Mouse (Mus musculus): ENCODE results near the gene Mrpl24. TPM values are rescaled to one million over a fixed set of nuclear protein-coding genes. Genes with fewer than 3 reads are reported as not detected.

Gene Mrpl24
- total RNA-seq, 2 experiments from 2014 or later, result 50.3 to 55.4 TPM

DNA sequence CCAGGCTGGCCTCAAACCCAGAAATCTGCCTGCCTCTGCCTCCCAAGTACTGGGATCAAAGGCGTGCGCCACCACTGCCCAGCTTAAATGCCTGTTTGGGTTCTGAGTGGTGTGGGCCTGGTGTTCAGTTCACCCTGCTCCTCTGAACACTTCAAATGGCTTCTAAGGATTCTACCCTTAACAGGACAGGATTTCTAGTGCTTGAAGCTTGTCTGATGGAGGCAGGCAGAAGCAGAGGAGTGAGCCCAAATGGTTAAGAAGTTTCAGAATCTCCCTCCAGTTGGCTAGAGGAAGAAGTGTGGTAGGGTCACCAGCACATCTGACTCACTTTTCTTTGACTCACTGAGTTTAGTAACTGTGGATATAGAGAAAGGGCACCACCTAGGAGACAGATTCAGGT lies 9.9 kb upstream of the Mrpl24 start:
- DNase-seq (ENCODE audit: low spot score in 2 of 2), result no peak

DNA sequence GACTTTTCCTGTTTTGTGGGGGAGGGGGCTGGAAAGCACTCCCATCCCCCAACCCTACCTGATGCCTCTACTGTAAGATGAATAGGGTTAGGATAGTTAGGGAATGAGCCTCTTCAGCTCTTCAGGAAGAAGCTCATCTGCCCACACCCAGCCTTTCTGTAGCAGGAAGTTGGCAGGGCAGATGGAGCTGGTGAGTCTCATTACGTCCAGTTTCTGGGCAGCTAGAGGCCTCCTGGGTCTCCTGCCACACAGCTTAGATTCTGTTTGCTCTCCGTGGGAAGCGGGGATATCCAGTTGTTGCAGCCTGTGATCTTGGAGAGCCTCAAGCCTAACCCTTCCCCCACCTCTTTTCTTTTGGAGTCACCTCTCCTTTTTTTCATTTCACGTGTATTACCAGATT lies 9.4 kb upstream of the Mrpl24 start:
- DNase-seq (ENCODE audit: low spot score in 2 of 2), result no peak

DNA sequence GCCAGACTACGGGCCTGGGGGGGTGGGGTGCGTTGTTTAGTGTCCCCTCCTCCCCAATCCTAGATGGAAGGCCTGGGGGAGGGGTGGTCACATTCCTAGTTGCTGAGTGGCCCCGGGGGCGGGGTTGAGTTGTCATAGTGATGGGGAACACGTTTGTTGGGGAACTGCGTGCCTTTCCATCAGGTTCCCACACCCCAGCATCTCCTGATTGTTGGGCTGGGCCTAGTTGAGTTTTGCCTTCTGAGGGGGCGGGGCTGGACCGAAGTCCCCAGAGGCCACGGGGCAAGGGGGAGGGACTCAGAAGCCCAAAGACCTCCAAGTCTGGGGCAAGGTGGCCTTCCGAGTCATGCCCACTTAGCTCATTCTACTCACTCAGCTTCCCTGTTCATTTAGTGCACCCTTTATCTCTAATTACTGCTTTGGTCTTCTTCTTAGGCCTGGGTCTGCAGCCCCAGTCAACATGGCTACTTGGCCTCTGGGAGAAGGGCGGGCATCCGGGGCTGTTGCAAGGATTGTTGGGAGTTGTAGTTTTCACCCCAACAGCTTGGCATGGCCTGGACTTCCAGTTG lies 8.6 kb upstream of the Mrpl24 start:
- DNase-seq (ENCODE audit: low spot score in 2 of 2), result peak; percentile 47 to 62

DNA sequence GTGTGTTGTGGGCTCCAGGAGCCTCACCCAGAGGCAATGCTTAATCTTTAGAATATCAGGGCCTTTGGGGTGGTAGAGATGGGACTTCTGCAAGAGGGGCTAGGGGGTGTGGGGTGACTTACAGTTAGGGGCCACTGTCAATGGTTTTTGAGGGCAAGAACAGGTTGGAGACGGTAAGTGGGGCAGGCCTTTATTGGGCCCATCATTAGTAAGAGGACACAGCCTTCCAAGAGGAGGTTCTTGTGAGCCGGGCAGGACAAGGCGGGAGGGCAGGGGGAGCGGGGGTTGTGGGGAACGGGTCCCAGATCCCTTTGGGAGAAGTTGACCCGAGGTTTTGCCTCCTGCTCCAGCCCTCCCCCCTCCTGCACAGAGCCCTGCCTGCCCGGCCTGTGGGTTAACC lies 5.8 kb upstream of the Mrpl24 start:
- no peak for DNase-seq (ENCODE audit: low spot score in 2 of 2)

GRCm38 (mm10) chr3:87913891-87914290 lies 5.4 kb upstream of the Mrpl24 start:
- no peak for DNase-seq (ENCODE audit: low spot score in 2 of 2)

DNA sequence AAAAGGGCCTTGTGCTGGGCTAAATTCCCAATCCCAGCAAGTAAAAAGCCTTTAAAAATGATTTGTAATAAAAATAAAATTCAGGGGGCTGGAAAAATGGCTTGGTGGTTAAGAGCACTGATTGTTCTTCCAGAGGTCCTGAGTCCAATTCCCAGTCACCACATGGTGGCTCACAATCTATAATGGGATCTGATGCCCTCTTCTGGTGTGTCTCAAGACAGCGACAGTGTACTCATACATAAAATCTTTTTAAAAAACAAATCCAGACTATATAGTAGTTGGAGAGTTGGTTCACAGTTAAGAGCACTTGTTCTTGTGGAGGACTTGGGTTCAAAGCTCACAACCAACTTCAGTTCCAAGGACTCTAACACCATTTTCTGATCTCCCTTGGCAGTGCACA lies 2.3 kb upstream of the Mrpl24 start:
- no peak for DNase-seq (ENCODE audit: low spot score in 2 of 2)

GRCm38 (mm10) chr3:87918551-87918950 lies 755 bp upstream of the Mrpl24 start:
- no peak for DNase-seq (ENCODE audit: low spot score in 2 of 2)

DNA sequence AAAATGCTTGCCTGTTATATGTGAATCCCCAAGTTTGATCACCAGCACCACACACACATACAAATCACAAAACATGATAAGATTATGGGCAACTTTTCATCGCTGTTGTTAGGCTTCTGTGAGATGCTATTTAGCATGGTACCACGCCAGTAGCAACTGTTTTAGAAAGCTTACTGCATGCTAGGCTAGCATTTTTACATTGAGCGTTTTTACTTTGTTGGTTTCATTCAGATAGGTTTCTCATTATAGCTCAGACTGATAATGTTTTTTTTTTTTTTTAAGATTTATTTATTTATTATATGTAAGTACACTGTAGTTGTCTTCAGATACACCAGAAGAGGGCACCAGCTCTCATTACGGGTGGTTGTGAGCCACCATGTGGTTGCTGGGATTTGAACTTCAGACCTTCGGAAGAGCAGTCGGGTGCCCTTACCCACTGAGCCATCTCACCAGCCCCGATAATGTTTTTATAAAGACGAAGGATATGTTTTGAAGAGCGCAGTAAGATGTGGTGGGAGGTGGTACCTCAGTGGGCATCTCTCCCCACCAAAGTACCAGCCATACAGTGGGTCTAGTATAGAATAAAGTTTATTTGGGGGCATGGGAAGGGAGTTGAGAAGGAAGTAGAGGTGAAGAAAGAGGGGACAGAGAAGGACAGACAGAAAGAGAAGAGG lies 1.1 kb downstream of the Mrpl24 start:
- DNase-seq (ENCODE audit: low spot score in 2 of 2), result no peak

- no peak for DNase-seq (ENCODE audit: low spot score in 2 of 2)
Observed at GRCm38 (mm10) chr3:87924996-87925395, 5.7 kb downstream of the Mrpl24 start.

DNA sequence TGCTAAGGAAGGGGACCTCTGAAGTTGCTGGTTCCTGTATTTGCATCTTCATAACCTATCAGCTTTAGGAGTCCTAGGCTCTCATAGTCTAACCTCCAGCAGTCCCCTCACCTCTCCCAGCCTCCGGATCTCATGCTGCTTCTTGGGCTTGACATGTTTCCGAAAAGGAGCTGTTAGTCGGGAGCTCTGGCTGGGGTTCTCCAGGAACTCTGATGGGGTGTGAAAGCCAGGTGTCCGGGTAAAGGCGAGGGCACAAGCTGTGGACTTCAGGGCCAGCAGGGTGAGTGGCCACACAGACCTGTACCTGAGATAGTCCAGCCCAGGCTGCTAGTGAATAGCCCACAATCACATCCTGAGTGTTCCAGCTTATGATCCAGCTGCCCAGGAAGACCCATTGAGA lies 8.1 kb downstream of the Mrpl24 start:
- no peak for DNase-seq (ENCODE audit: low spot score in 2 of 2)

DNA sequence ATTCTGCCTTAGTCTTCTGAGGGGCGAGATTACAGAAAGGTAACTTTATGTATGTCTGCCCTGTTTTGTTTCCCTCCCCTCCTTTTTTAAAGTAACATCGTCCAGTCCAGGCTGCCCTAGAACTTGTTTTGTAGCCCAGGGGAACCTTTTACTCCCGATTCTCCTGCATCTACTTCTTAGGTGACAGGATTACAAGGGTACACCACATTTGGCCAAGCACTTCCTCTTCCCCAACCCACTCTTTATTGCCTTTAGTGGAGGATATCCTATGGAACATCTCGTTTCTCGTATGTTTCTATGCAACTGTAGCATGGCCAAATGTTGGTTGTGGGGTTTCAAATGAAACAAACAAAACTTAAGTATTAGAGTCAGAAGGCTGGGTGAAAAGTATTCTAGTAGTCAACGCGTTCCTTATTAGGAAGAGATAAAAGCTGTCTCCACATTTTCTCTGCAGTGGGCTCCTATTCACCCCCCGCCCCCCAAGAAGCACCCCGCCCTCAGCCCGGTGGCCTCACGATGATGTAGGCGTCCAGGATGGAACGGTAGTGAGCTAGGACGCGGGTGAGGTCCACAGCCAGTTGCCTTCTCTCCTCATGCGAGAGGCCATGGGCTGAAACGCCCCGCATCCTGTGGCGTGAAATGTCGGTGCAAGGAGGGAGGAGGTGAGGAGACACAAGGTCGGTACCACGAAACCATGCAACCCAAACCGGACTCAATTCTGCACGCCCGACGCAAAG lies 10.2 kb downstream of the Mrpl24 start:
- DNase-seq (ENCODE audit: low spot score in 2 of 2), result no peak

- DNase-seq (ENCODE audit: low spot score in 2 of 2), result peak; percentile 97 to 99
Observed at GRCm38 (mm10) chr3:87930078-87930795, 10.9 kb downstream of the Mrpl24 start, which contains the start of the genes Isg20l2 and Rrnad1. Gene Isg20l2, plus strand, starts transcription at chr3:87930314. Gene Rrnad1, minus strand, starts transcription at chr3:87930717.

DNA sequence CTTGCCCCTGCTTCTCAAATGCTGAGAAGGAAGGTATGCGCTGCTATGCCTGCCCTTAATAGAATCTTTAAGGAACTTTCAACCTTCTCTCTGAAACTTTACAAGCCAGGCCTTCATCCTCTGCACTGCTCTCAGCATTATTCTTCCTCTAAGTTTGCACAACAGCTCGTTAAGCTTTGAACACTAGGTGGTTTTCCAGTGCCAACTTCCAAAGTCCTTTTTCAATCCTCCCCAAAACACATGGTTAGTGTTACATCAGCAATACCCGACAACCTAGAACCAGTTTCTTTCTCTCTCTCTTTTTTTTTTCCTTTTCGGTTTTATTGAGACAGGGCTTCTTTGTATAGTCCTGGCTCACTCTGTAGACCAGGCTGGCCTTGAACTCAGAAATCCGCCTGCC lies 14.7 kb downstream of the Mrpl24 start:
- no peak for DNase-seq (ENCODE audit: low spot score in 2 of 2)

GRCm38 (mm10) chr3:87934501-87934900 lies 15.2 kb downstream of the Mrpl24 start:
- no peak for DNase-seq (ENCODE audit: low spot score in 2 of 2)

DNA sequence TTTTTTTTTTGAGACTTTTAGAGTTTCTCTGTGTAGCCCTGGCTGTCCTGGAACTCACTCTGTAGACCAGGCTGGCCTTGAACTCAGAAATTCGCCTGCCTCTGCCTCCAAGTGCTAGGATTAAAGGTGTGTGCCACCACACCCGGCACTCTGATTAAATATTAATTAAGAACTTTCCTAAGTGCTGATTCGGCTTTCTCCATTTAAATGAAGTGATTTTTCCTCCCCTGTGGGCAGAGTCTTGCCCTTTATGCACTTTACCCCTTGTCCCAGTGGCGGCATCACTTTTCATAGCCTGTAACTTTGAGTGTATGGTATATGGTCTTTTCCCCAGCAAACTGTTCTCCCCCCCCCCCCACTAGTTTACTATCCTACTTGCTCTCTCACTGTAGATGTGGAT lies 15.9 kb downstream of the Mrpl24 start:
- no peak for DNase-seq (ENCODE audit: low spot score in 2 of 2)

- peak; percentile 77 to 83 for DNase-seq (ENCODE audit: low spot score in 2 of 2)
Observed at GRCm38 (mm10) chr3:87935776-87936175, 16.5 kb downstream of the Mrpl24 start.

DNA sequence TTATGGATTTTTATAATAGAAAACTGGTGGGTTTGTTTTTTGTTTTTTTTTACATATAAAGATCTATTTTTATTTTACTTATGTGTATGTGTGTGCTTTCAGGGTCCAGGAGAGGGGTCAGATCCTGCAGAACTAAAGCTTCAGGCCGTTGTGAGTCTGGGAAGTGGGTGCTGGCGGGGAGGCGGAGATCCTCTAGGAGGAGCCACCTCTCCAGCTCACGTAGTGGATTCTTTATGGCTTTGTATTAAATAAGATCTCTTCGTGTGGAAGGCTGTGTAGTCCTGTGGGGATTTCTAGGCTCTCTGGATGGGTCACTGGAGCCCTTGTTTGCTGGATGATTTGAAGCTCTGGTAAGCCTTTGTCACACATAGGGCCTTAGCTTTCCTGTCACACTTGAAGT lies 21.3 kb downstream of the Mrpl24 start:
- DNase-seq (ENCODE audit: low spot score in 2 of 2), result no peak

DNA sequence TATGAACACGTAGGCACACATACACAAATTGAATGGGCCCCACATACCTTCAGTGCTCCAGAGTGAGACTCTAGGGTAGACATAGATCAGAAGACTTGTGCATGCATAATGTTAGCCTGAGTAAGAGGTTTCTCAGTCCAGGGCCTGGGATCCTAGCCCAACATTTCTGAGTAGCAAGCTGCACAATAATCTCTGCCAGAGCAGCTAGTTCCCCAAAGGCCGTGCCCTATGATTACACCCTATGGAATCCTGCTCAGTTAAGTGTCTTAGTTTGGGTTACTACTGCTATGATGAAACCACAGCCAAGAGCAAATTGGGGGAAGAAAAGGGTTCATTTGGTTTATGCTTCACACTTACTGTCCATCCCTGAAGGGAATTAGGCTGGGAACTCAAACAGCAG lies 23.2 kb downstream of the Mrpl24 start:
- DNase-seq (ENCODE audit: low spot score in 2 of 2), result no peak

DNA sequence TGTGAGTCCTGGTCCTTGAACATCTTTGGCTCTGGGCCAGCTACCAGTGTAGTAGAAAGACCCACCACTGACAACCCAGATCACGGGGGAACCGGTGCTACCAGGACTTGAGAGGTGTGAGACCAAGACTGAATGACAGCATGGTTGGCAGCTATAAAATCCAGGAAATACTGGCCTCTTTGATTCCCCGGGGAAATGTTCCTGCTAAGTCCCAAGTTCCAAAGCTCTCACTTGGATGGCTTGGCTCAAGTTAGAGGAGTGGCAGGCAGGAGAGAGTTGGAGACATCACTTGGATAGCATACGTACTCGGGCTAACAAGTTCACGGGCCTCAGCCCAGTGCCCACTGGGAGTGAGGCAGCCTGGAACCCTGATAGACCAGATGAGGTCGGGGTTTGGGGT lies 24.3 kb downstream of the Mrpl24 start:
- DNase-seq (ENCODE audit: low spot score in 2 of 2), result no peak

DNA sequence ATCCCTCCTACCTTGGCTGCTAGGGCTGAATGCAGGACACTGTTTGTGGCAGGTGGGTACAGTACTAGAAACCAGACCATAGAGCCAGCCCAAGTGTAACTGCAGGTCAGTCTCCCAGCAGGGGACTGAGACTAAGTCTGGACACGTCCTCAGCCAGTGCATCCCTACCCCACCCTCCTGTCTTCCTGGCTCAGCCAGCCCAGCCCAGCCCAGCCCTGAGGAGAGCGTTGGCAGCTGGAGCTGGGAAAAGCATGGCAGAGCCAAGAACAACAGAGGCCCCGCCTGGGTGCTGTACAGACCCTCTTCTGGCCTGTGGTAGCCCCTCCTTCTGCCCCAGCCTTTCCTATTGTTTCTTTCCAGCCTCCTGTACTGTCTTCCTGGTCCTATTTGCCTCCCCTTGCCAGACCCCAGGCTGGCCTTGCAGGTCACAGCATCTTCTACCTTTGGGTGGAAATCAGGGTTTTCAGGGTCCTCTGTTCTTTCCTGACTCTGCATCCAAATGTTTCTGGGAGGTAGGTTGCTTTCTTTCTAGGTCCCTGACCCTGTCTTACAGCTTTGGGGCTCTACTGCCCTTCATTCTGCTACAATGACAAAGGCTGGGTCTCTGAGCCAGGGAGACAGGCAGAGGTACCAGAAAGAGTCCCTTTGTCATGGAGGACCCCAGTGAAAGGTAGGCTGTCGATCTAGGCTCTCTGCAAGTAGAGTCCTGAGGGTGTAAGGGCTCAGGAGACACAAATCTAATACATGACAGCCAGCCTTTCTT lies 25.7 kb downstream of the Mrpl24 start:
- DNase-seq (ENCODE audit: low spot score in 2 of 2), result no peak
